Comparison of ENCODE assay signal across 19 mouse cellular contexts in the genomic region with DNA sequence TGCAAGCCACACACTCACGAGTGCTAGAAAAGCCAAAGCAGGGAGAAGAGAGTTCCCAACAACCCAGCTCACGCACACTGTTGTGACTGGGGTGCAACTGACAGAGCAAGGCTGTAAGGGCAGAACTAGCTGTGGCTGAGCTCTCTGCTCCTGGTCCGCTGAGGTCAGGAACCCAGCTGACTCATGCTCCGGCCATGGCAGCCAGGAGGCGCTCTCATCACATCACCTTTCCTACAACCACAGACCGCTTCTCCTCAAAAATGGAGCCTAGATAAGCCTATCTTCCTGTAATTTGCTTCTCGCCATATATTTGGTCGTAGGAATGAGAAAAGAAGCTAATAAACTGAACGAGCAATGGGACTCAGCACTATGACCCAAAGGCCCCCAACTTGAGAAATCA. TPM values are rescaled to one million over a fixed set of nuclear protein-coding genes. Genes with fewer than 3 reads are reported as not detected.
DNase-seq lines count a peak whose midpoint lies in the region; ATAC-seq and TF ChIP-seq lines count a peak whose summit lies in the region.
"Had no signal": no experiment of that assay in that cellular context is flagged by ENCODE, and none has a peak within 500 bp of the region (broad histone marks: within the 10 kb centered on the region; RNA-seq: fewer than 3 reads in every experiment).

No protein-coding gene starts in this region.

- DNase-seq in forebrain, postnatal 0 days: no peak
- DNase-seq in forebrain, embryonic 10.5 days (ENCODE audit: extremely low spot score, low spot score): no peak
- no peak for DNase-seq in liver, adult 2 months (ENCODE audit: extremely low read depth, low read depth, low spot score)
- DNase-seq in thymus, postnatal 4 days: peak; percentile 21
- no peak for DNase-seq in thymus, postnatal 25 days
- no peak for DNase-seq in stomach, postnatal 0 days (ENCODE audit: low spot score)
- no peak for DNase-seq in embryo, embryonic 10.5 days (ENCODE audit: low spot score)
- DNase-seq: B cell, adult 2 months; cerebellum, postnatal 25 days; heart, postnatal 4 days; left cerebral cortex, postnatal 4 days; retina, postnatal 1 day; thymus, adult 18-20 months had no signal

- H3K36me3 ChIP-seq in forebrain, postnatal 0 days (ENCODE audit: insufficient read depth): peaks cover 65% of the 10 kb centered on the region
- peaks cover 98% of the 10 kb centered on the region for H3K36me3 ChIP-seq in forebrain, embryonic 10.5 days (replicated peaks)
- peaks cover 47% of the 10 kb centered on the region for H3K36me3 ChIP-seq in liver, adult 2 months (ENCODE audit: control insufficient read depth, insufficient read depth, low read length)
- peaks cover 99% of the 10 kb centered on the region for H3K36me3 ChIP-seq in liver, embryonic 12.5 days
- H3K36me3 ChIP-seq in stomach, postnatal 0 days (ENCODE audit: control insufficient read depth, insufficient read depth, low read length): peaks cover 31% of the 10 kb centered on the region

- H3K27me3 ChIP-seq in forebrain, postnatal 0 days (ENCODE audit: insufficient read depth, low read length): no peaks in the 10 kb centered on the region
- no peaks in the 10 kb centered on the region for H3K27me3 ChIP-seq in forebrain, embryonic 10.5 days (ENCODE audit: poor library complexity, severe bottlenecking)
- H3K27me3 ChIP-seq in liver, adult 2 months (ENCODE audit: control insufficient read depth, insufficient read depth, low read length): no peaks in the 10 kb centered on the region
- H3K27me3 ChIP-seq in liver, embryonic 12.5 days (replicated peaks): no peaks in the 10 kb centered on the region
- H3K27me3 ChIP-seq in stomach, postnatal 0 days (ENCODE audit: control insufficient read depth, insufficient read depth, low read length): no peaks in the 10 kb centered on the region
- H3K27me3 ChIP-seq: heart, embryonic 13.5 days; liver, embryonic 15.5 days; midbrain, embryonic 13.5 days had no signal

- no peak overlapping the region for H3K9ac ChIP-seq in forebrain, postnatal 0 days
- no peak overlapping the region for H3K9ac ChIP-seq in liver, adult 2 months (ENCODE audit: low read depth, low read length)
- H3K9ac ChIP-seq in liver, embryonic 12.5 days: no peak overlapping the region
- H3K9ac ChIP-seq in stomach, postnatal 0 days (ENCODE audit: low read length): no peak overlapping the region
- H3K9ac ChIP-seq: heart, embryonic 13.5 days; liver, embryonic 15.5 days; midbrain, embryonic 13.5 days had no signal

- H3K4me2 ChIP-seq in forebrain, postnatal 0 days (ENCODE audit: low read depth): no peak overlapping the region
- H3K4me2 ChIP-seq in liver, embryonic 12.5 days: no peak overlapping the region
- no peak overlapping the region for H3K4me2 ChIP-seq in stomach, postnatal 0 days (replicated peaks; ENCODE audit: low read depth)
- H3K4me2 ChIP-seq: heart, embryonic 13.5 days; liver, embryonic 15.5 days; midbrain, embryonic 13.5 days had no signal

- H3K9me3 ChIP-seq in forebrain, postnatal 0 days (ENCODE audit: low read length): no peaks in the 10 kb centered on the region
- no peaks in the 10 kb centered on the region for H3K9me3 ChIP-seq in forebrain, embryonic 10.5 days
- no peaks in the 10 kb centered on the region for H3K9me3 ChIP-seq in liver, embryonic 12.5 days (replicated peaks)
- H3K9me3 ChIP-seq in stomach, postnatal 0 days (ENCODE audit: control insufficient read depth, low read length): no peaks in the 10 kb centered on the region
- H3K9me3 ChIP-seq: heart, embryonic 13.5 days; liver, embryonic 15.5 days; midbrain, embryonic 13.5 days had no signal

- H3K4me1 ChIP-seq in forebrain, postnatal 0 days (ENCODE audit: insufficient read depth): no peaks in the 10 kb centered on the region
- H3K4me1 ChIP-seq in forebrain, embryonic 10.5 days: no peaks in the 10 kb centered on the region
- H3K4me1 ChIP-seq in liver, adult 2 months (ENCODE audit: control insufficient read depth, insufficient read depth, low read length): no peaks in the 10 kb centered on the region
- peaks cover 6% of the 10 kb centered on the region; the same call in 1 of the 2 replicates for H3K4me1 ChIP-seq in liver, embryonic 12.5 days
- no peaks in the 10 kb centered on the region for H3K4me1 ChIP-seq in stomach, postnatal 0 days (replicated peaks; ENCODE audit: control insufficient read depth, insufficient read depth)
- H3K4me1 ChIP-seq: liver, embryonic 15.5 days; midbrain, embryonic 13.5 days had no signal

- no peak for TF ChIP-seq POLR2A in liver, adult 2 months (IDR thresholded peaks at IDR 0.05; ENCODE audit: extremely low read depth, insufficient read depth, low read length)

- WGBS in forebrain, postnatal 0 days: 92% methylated on average over 9 of the region's 9 CpGs
- 93% methylated on average over 9 of the region's 9 CpGs for WGBS in forebrain, embryonic 10.5 days
- 94% methylated on average over 9 of the region's 9 CpGs for WGBS in liver, adult 2 months
- WGBS in liver, embryonic 12.5 days (ENCODE audit: insufficient replicate concordance): 85% methylated on average over 9 of the region's 9 CpGs
- WGBS in stomach, postnatal 0 days: 86% methylated on average over 9 of the region's 9 CpGs

- no peak for TF ChIP-seq EP300 in stomach, postnatal 0 days (optimal IDR thresholded peaks at IDR 0.05)

- ATAC-seq in forebrain, postnatal 0 days: no peak
- ATAC-seq in liver, embryonic 12.5 days: no peak
- no peak for ATAC-seq in stomach, postnatal 0 days (ENCODE audit: low FRiP score, low TSS enrichment)
- ATAC-seq: forebrain, embryonic 14.5 days; midbrain, embryonic 13.5 days had no signal

- no peak overlapping the region for H3K4me3 ChIP-seq in forebrain, postnatal 0 days (ENCODE audit: low read depth, low read length)
- H3K4me3 ChIP-seq in forebrain, embryonic 10.5 days: no peak overlapping the region
- H3K4me3 ChIP-seq in liver, adult 2 months (ENCODE audit: insufficient read depth, low read depth, low read length): no peak overlapping the region
- H3K4me3 ChIP-seq in liver, embryonic 12.5 days: no peak overlapping the region
- no peak overlapping the region for H3K4me3 ChIP-seq in stomach, postnatal 0 days (ENCODE audit: low read depth, low read length)
- H3K4me3 ChIP-seq: heart, embryonic 13.5 days; liver, embryonic 15.5 days; midbrain, embryonic 13.5 days had no signal

- H3K27ac ChIP-seq in forebrain, postnatal 0 days (ENCODE audit: low read depth, low read length): no peak overlapping the region
- no peak overlapping the region for H3K27ac ChIP-seq in forebrain, embryonic 10.5 days
- H3K27ac ChIP-seq in liver, adult 2 months (replicated peaks; ENCODE audit: insufficient read depth, low read depth, low read length): no peak overlapping the region
- no peak overlapping the region for H3K27ac ChIP-seq in liver, embryonic 12.5 days
- no peak overlapping the region for H3K27ac ChIP-seq in stomach, postnatal 0 days (replicated peaks)
- H3K27ac ChIP-seq: heart, embryonic 13.5 days; liver, embryonic 15.5 days; macrophage; midbrain, embryonic 13.5 days had no signal

- peak; percentile 23 for TF ChIP-seq CTCF in forebrain, postnatal 0 days (IDR thresholded peaks at IDR 0.05; ENCODE audit: low read depth)
- TF ChIP-seq CTCF in liver, adult 2 months (IDR thresholded peaks at IDR 0.05; ENCODE audit: low read depth, low read length): peak; percentile 41
- TF ChIP-seq CTCF in stomach, postnatal 0 days (IDR thresholded peaks at IDR 0.05; ENCODE audit: low read depth): peak; percentile 49

- H3K79me2 ChIP-seq in liver, adult 2 months (ENCODE audit: control insufficient read depth, insufficient read depth, low read length): no peaks in the 10 kb centered on the region

RNA-seq across cellular contexts. Expression of gene Mlh1, which starts 36.9 kb away (rescaled TPM):
- 23.0 and 23.6 TPM in 2 replicates for total RNA-seq in forebrain, postnatal 0 days (2014; rRNA removed)
- polyA plus RNA-seq in forebrain, postnatal 0 days (2015; fragmentation: Nextera tagmentation; extraction: Ambion mirVana): 17.3 and 18.4 TPM in 2 replicates
- polyA plus RNA-seq in forebrain, embryonic 10.5 days (2016; fragmentation: Nextera tagmentation; extraction: Ambion mirVana): 57.8 and 58.3 TPM in 2 replicates
- 13.9 and 14.2 TPM in 2 replicates for total RNA-seq in liver, adult 2 months (2014; rRNA removed)
- polyA plus RNA-seq in liver, adult 2 months (2012; rRNA removed): 7.2 and 8.8 TPM in 2 replicates
- 33.6 and 35.8 TPM in 2 replicates for polyA plus RNA-seq in liver, embryonic 12.5 days (2016; fragmentation: Nextera tagmentation; extraction: Ambion mirVana)
- polyA plus RNA-seq in stomach, postnatal 0 days (2015; fragmentation: Nextera tagmentation; extraction: Ambion mirVana): 16.1 and 17.9 TPM in 2 replicates

RNA-seq across cellular contexts. Expression of gene Epm2aip1, which starts 37.0 kb away (rescaled TPM):
- 75.9 and 101 TPM in 2 replicates for total RNA-seq in forebrain, postnatal 0 days (2014; rRNA removed)
- polyA plus RNA-seq in forebrain, postnatal 0 days (2015; fragmentation: Nextera tagmentation; extraction: Ambion mirVana): 28.2 and 37.0 TPM in 2 replicates
- polyA plus RNA-seq in forebrain, embryonic 10.5 days (2016; fragmentation: Nextera tagmentation; extraction: Ambion mirVana): 28.0 and 29.7 TPM in 2 replicates
- total RNA-seq in liver, adult 2 months (2014; rRNA removed): 8.8 and 10.4 TPM in 2 replicates
- 4.2 and 5.2 TPM in 2 replicates for polyA plus RNA-seq in liver, adult 2 months (2012; rRNA removed)
- polyA plus RNA-seq in liver, embryonic 12.5 days (2016; fragmentation: Nextera tagmentation; extraction: Ambion mirVana): 11.2 and 11.7 TPM in 2 replicates
- 7.7 and 8.0 TPM in 2 replicates for polyA plus RNA-seq in stomach, postnatal 0 days (2015; fragmentation: Nextera tagmentation; extraction: Ambion mirVana)
